Mouse (Mus musculus) heart, embryonic 11.5 days (tissue): ENCODE data around the gene Ndufs1. TPM values are rescaled to one million over a fixed set of nuclear protein-coding genes. Genes with fewer than 3 reads are reported as not detected.
A peak's percentile ranks its signal among the peaks of the same experiment; 100 is the strongest.

Experiments used
- ATAC-seq: fragments of 200-750 bp; cut with Nextera tagmentation; replicated peaks from 2 replicates; pipeline ENCODE4 v1.8.0; 2017; ENCODE audit warnings: moderate library complexity; ENCODE audit not compliant: insufficient number of reproducible peaks, low FRiP score, low TSS enrichment
- H3K27ac ChIP-seq: fragments of 300-500 bp; sonication (generic); 2 replicates; pipeline ENCODE4 v1.5.1; 2014; ENCODE audit warnings: mild to moderate bottlenecking, low read depth, low read length
- H3K27me3 ChIP-seq: fragments of 300-500 bp; sonication (generic); 2 replicates; pipeline ENCODE4 v1.6.1; 2014; ENCODE audit warnings: mild to moderate bottlenecking, low read length, mixed read lengths; ENCODE audit not compliant: control insufficient read depth, insufficient read depth
- H3K36me3 ChIP-seq: fragments of 300-500 bp; sonication (generic); 2 replicates; pipeline ENCODE4 v1.6.1; 2014; ENCODE audit warnings: mild to moderate bottlenecking, low read length, moderate library complexity, mixed read lengths; ENCODE audit not compliant: control insufficient read depth, insufficient read depth
- H3K4me1 ChIP-seq: fragments of 300-500 bp; sonication (generic); 2 replicates; pipeline ENCODE4 v1.6.1; 2014; ENCODE audit warnings: low read length; ENCODE audit not compliant: control insufficient read depth, insufficient read depth
- H3K4me2 ChIP-seq: fragments of 300-500 bp; sonication (generic); 2 replicates; pipeline ENCODE4 v1.6.1; 2014; ENCODE audit warnings: mild to moderate bottlenecking, moderate library complexity
- H3K4me3 ChIP-seq: fragments of 300-500 bp; sonication (generic); 2 replicates; pipeline ENCODE4 v1.5.1; 2014; ENCODE audit warnings: low read depth, low read length
- H3K9ac ChIP-seq: fragments of 300-500 bp; sonication (generic); 2 replicates; pipeline ENCODE4 v1.6.1; 2014; ENCODE audit warnings: mild to moderate bottlenecking, low read depth, low read length, moderate library complexity
- H3K9me3 ChIP-seq: fragments of 300-500 bp; sonication (generic); replicated peaks from 2 replicates; pipeline ENCODE4 v1.6.1; 2016; ENCODE audit warnings: low read length; ENCODE audit not compliant: control insufficient read depth
- WGBS: fragments of 180-500 bp; shearing (Covaris S2); extraction: QIAGEN DNeasy Blood & Tissue Kit; methylation state at CpG from one replicate; pipeline ENCODE4 v1.1.7; 2014; ENCODE audit not compliant: insufficient replicate concordance; 5-methylcytosine and 5-hydroxymethylcytosine counted together
- polyA plus RNA-seq: library from polyadenylated mRNA; unstranded; fragments of >200 nt; fragmentation: Nextera tagmentation; extraction: Ambion mirVana; gene quantifications from 2 replicates; pipeline ENCODE4 v1.2.1, GENCODE M21; 2014

Gene Ndufs1
- polyA plus RNA-seq, 1 experiment from 2014 or later: 285 TPM

DNA sequence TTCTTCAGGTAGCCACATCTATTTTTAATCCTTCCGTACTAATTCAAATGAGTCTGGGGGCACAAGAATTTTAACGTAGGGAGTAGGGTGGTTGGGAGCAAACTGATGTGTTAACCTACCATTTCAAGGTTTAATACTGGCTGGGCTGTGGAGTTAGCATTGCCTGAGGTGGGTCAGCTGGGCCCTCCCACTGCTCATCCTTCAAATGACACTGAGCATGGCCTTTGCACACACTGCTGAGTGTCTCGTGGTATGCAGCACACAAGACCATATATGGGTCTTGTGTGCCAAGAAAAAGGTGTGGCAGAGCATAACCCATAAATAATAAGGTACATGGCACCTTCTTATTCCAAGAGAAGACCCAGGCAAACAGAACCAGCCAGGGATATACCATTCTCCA lies 31.0 kb upstream of the Ndufs1 start:
- Histone ChIP-seq H3K4me1 (peaks cover 6% of the 10 kb centered on the region; the same call in 1 of the 2 replicates), H3K4me2 (no peak overlapping the region), H3K4me3 (no peak overlapping the region), H3K36me3 (no peaks in the 10 kb centered on the region), H3K27ac (no peak overlapping the region), H3K27me3 (no peaks in the 10 kb centered on the region), H3K9me3 (no peaks in the 10 kb centered on the region), H3K9ac (no peak overlapping the region)
- 82% methylated on average over 3 of the region's 3 CpGs for WGBS
- no peak for ATAC-seq

GRCm38 (mm10) chr1:63204660-63205394 lies 28.2 kb upstream of the Ndufs1 start:
- peak overlapping the region; percentile 57 for H3K27ac ChIP-seq
- no peak for ATAC-seq

GRCm38 (mm10) chr1:63203950-63204659 lies 27.5 kb upstream of the Ndufs1 start:
- Histone ChIP-seq H3K9me3 (peaks cover 7% of the 10 kb centered on the region), H3K27ac (peak overlapping the region; percentile 57)
- ATAC-seq: peak; percentile 81

More at GRCm38 (mm10) chr1:63204660-63205394, 28.2 kb upstream of the Ndufs1 start:
- Histone ChIP-seq H3K9ac (no peak overlapping the region), H3K4me2 (no peak overlapping the region), H3K4me1 (peaks cover 6% of the 10 kb centered on the region; the same call in 1 of the 2 replicates), H3K36me3 (no peaks in the 10 kb centered on the region), H3K27me3 (no peaks in the 10 kb centered on the region), H3K4me3 (no peak overlapping the region), H3K9me3 (peaks cover 5% of the 10 kb centered on the region)
- WGBS: 36% methylated on average over 7 of the region's 7 CpGs

DNA sequence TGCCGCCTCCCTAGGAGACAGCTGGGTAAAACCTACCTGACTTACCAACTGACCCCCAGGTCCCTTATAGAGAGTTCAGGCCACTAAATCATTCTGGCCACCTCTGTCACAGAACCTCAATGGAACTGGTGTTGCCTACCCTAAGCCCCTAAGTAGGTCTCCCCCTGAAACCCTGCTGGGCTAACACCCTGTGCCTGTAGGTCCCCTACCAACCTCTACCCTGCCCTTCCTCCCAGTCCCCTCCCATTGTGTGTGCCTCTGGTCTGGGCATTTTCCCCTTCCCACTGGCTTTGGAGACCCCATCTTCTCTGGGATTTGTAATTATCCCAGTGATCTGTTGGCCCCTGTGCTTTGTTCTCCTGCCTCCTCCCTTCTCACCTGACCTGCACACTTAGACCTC lies 26.8 kb upstream of the Ndufs1 start:
- Histone ChIP-seq H3K36me3 (no peaks in the 10 kb centered on the region), H3K9ac (no peak overlapping the region), H3K27ac (no peak overlapping the region), H3K4me1 (peaks cover 6% of the 10 kb centered on the region; the same call in 1 of the 2 replicates), H3K4me3 (no peak overlapping the region), H3K4me2 (no peak overlapping the region), H3K27me3 (no peaks in the 10 kb centered on the region), H3K9me3 (peaks cover 7% of the 10 kb centered on the region)
- no peak for ATAC-seq
- 86% methylated on average over 1 of the region's 1 CpGs for WGBS

More at GRCm38 (mm10) chr1:63203950-63204659, 27.5 kb upstream of the Ndufs1 start:
- Histone ChIP-seq H3K9ac (no peak overlapping the region), H3K27me3 (no peaks in the 10 kb centered on the region), H3K4me3 (no peak overlapping the region), H3K4me2 (no peak overlapping the region), H3K36me3 (no peaks in the 10 kb centered on the region), H3K4me1 (peaks cover 6% of the 10 kb centered on the region; the same call in 1 of the 2 replicates)
- 23% methylated on average over 7 of the region's 7 CpGs for WGBS

DNA sequence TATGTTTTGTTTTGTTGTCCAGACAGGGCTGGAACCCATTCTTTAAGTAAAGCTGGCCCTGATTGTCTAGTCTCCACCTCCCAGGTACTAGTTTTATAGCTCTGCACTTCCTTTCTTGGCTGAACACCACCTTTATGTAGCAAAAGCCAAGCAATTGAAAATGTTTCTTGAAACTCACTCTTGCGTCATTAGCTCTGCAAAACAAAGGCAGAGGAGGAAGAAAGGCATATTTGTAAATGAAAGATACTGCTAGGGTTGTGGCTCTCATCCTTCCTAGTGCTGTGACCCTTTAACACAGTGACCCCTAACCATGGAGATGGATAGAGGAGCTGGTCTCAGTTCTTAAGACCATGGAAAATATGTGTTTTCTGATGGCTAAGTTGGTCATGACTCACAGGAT lies 25.0 kb upstream of the Ndufs1 start:
- no peaks in the 10 kb centered on the region for H3K36me3 ChIP-seq
- no peak overlapping the region for H3K9ac ChIP-seq
- H3K9me3 ChIP-seq: peaks cover 7% of the 10 kb centered on the region
- peaks cover 6% of the 10 kb centered on the region; the same call in 1 of the 2 replicates for H3K4me1 ChIP-seq
- no peak overlapping the region for H3K27ac ChIP-seq
- no peaks in the 10 kb centered on the region for H3K27me3 ChIP-seq
- WGBS: 74% methylated on average over 1 of the region's 1 CpGs
- no peak overlapping the region for H3K4me3 ChIP-seq
- ATAC-seq: no peak
- no peak overlapping the region for H3K4me2 ChIP-seq

- WGBS: 90% methylated on average over 18 of the region's 18 CpGs
Measured at GRCm38 (mm10) chr1:63200322-63200721, 23.7 kb upstream of the Ndufs1 start.

DNA sequence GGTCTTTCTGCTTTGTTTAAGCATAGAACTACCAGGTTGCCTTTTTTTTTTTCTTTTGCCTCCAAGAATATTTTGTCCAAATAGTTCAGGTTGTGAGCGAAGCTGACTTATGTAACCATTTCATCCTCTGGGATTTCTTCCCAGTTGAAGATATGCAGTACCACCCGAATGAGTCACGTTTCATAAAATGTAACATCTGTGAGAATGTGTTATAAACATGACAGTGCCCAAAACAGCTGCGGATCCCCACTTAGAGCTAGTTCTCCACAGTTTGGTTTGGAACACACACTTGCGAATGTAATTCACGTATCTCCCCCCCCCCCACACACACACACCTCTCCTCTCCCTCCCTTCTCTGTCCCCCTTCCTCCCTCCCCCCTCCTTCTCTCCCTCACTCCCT lies 22.8 kb upstream of the Ndufs1 start:
- Histone ChIP-seq H3K27me3 (no peaks in the 10 kb centered on the region), H3K4me1 (peaks cover 3% of the 10 kb centered on the region; the same call in 1 of the 2 replicates), H3K4me2 (no peak overlapping the region), H3K4me3 (no peak overlapping the region), H3K27ac (no peak overlapping the region), H3K9ac (no peak overlapping the region), H3K36me3 (no peaks in the 10 kb centered on the region), H3K9me3 (peaks cover 7% of the 10 kb centered on the region)
- no peak for ATAC-seq
- 86% methylated on average over 6 of the region's 6 CpGs for WGBS

More at GRCm38 (mm10) chr1:63200322-63200721, 23.7 kb upstream of the Ndufs1 start:
- Histone ChIP-seq H3K4me1 (peaks cover 6% of the 10 kb centered on the region; the same call in 1 of the 2 replicates), H3K4me2 (no peak overlapping the region), H3K27ac (no peak overlapping the region), H3K27me3 (no peaks in the 10 kb centered on the region), H3K9ac (no peak overlapping the region), H3K9me3 (peaks cover 7% of the 10 kb centered on the region), H3K36me3 (no peaks in the 10 kb centered on the region), H3K4me3 (no peak overlapping the region)
- no peak for ATAC-seq

DNA sequence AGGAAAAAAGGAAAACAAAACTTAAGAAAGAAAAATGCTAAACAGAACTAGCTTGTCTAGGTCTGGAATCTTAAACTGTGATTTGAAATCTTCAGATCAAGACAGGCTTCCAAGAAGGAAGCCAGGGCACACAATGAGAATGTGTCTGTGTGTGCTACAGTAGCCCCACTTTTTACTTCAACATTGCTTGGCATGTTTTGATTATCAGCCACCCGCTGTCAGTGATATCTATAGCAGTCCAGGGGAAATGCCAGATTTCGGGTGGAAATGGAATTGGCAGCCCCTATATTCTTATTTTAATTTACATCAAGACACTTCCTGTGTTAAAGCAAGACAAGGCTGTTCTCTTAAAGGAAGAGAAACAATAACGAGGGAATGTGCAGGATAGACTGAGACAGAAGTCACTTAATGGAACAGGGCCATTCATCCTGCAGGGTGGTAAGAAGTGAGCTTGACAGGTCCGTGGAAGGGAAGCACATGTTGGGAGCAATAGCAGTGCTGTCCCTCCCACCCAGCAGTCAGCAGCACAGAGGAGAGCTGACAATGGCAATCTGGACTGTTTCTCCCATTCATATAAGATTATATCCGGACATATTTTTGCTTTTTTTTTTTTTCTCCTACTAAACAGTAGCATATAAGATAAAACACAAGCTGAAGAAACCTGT lies 19.3 kb upstream of the Ndufs1 start:
- no peak overlapping the region for H3K4me3 ChIP-seq
- peaks cover 7% of the 10 kb centered on the region for H3K9me3 ChIP-seq
- no peak overlapping the region for H3K4me2 ChIP-seq
- H3K36me3 ChIP-seq: no peaks in the 10 kb centered on the region
- no peaks in the 10 kb centered on the region for H3K4me1 ChIP-seq
- H3K27ac ChIP-seq: no peak overlapping the region
- no peak for ATAC-seq
- H3K27me3 ChIP-seq: no peaks in the 10 kb centered on the region
- WGBS: 38% methylated on average over 5 of the region's 5 CpGs
- H3K9ac ChIP-seq: no peak overlapping the region
